Mouse (Mus musculus) neural tube, embryonic 15.5 days (tissue): ENCODE data around the gene Agps. TPM values are rescaled to one million over a fixed set of nuclear protein-coding genes. Genes with fewer than 3 reads are reported as not detected.

ENCODE experiments used
- ATAC-seq: fragments of 200-750 bp; cut with Nextera tagmentation; 2 replicates; pipeline ENCODE4 v1.8.0; 2017; ENCODE audit warnings: mild to moderate bottlenecking, moderate TSS enrichment, moderate library complexity; ENCODE audit not compliant: low FRiP score
- H3K27ac ChIP-seq: fragments of 300-500 bp; sonication (generic); replicated peaks from 2 replicates; pipeline ENCODE4 v1.5.1; 2015; ENCODE audit warnings: mild to moderate bottlenecking, inconsistent platforms
- H3K27me3 ChIP-seq: fragments of 300-500 bp; sonication (generic); replicated peaks from 2 replicates; pipeline ENCODE4 v1.6.1; 2015; ENCODE audit warnings: inconsistent platforms
- H3K36me3 ChIP-seq: fragments of 300-500 bp; sonication (generic); 2 replicates; pipeline ENCODE4 v1.6.1; 2015; ENCODE audit warnings: inconsistent platforms
- H3K4me1 ChIP-seq: fragments of 300-500 bp; sonication (generic); 2 replicates; pipeline ENCODE4 v1.6.1; 2015; ENCODE audit warnings: inconsistent platforms
- H3K4me2 ChIP-seq: fragments of 300-500 bp; sonication (generic); 2 replicates; pipeline ENCODE4 v1.6.1; 2015; ENCODE audit warnings: inconsistent platforms, mild to moderate bottlenecking, moderate library complexity
- H3K4me3 ChIP-seq: fragments of 300-500 bp; sonication (generic); replicated peaks from 2 replicates; pipeline ENCODE4 v1.5.1; 2015; ENCODE audit warnings: mild to moderate bottlenecking, inconsistent platforms
- H3K9ac ChIP-seq: fragments of 300-500 bp; sonication (generic); replicated peaks from 2 replicates; pipeline ENCODE4 v1.6.1; 2015; ENCODE audit warnings: mild to moderate bottlenecking, inconsistent platforms
- H3K9me3 ChIP-seq: fragments of 300-500 bp; sonication (generic); replicated peaks from 2 replicates; pipeline ENCODE4 v1.6.1; 2016; ENCODE audit warnings: inconsistent platforms
- WGBS: fragments of 180-500 bp; shearing (Covaris S2); methylation state at CpG from one replicate; pipeline ENCODE4 v1.1.7; 2015; ENCODE audit warnings: mixed read lengths; 5-methylcytosine and 5-hydroxymethylcytosine counted together
- polyA plus RNA-seq: library from polyadenylated mRNA; unstranded; fragments of >200 nt; fragmentation: Nextera tagmentation; extraction: Ambion mirVana; gene quantifications from 2 replicates; pipeline ENCODE4 v1.2.1, GENCODE M21; 2015

The Agps gene
- polyA plus RNA-seq, 1 experiment from 2014 or later, result 29.0 TPM

GRCm38 (mm10) chr2:75895711-75896110, 63.7 kb downstream of the Agps start:
- Histone ChIP-seq H3K36me3 (peaks cover 5% of the 10 kb centered on the region; the same call in 1 of the 2 replicates), H3K9me3 (0 out of 2 replicates have a peak, but pooled peaks cover 4% of the 10 kb centered on the region), H3K27me3 (no peaks in the 10 kb centered on the region), H3K4me3 (no peak overlapping the region), H3K4me1 (no peaks in the 10 kb centered on the region), H3K27ac (no peak overlapping the region), H3K9ac (no peak overlapping the region), H3K4me2 (no peak overlapping the region)
- WGBS, result 88% methylated on average over 5 of the region's 5 CpGs
- no peak for ATAC-seq

- 79% methylated on average over 1 of the region's 1 CpGs for WGBS
- Histone ChIP-seq H3K27me3 (no peaks in the 10 kb centered on the region), H3K4me3 (no peak overlapping the region), H3K4me2 (no peak overlapping the region), H3K9ac (no peak overlapping the region), H3K27ac (no peak overlapping the region), H3K36me3 (peaks cover 13% of the 10 kb centered on the region; the same call in 1 of the 2 replicates), H3K4me1 (no peaks in the 10 kb centered on the region), H3K9me3 (0 out of 2 replicates have a peak, but pooled peaks cover 4% of the 10 kb centered on the region)
- no peak for ATAC-seq
These were observed 68.3 kb downstream of the Agps start for GRCm38 (mm10) chr2:75900281-75900680.

- H3K9ac ChIP-seq, result no peak overlapping the region
- no peak overlapping the region for H3K4me2 ChIP-seq
- ATAC-seq, result no peak
- peaks cover 13% of the 10 kb centered on the region; the same call in 1 of the 2 replicates for H3K36me3 ChIP-seq
- no peaks in the 10 kb centered on the region for H3K4me1 ChIP-seq
- H3K4me3 ChIP-seq, result no peak overlapping the region
- 0 out of 2 replicates have a peak, but pooled peaks cover 4% of the 10 kb centered on the region for H3K9me3 ChIP-seq
- WGBS, result 95% methylated on average over 9 of the region's 9 CpGs
- H3K27ac ChIP-seq, result no peak overlapping the region
- no peaks in the 10 kb centered on the region for H3K27me3 ChIP-seq
These were observed 69.9 kb downstream of the Agps start for GRCm38 (mm10) chr2:75901869-75902268.

- no peaks in the 10 kb centered on the region for H3K9me3 ChIP-seq
- H3K27me3 ChIP-seq, result no peaks in the 10 kb centered on the region
- no peak overlapping the region for H3K4me3 ChIP-seq
- H3K27ac ChIP-seq, result no peak overlapping the region
- WGBS, result 89% methylated on average over 1 of the region's 1 CpGs
- H3K36me3 ChIP-seq, result peaks cover 12% of the 10 kb centered on the region; the same call in 1 of the 2 replicates
- H3K4me1 ChIP-seq, result no peaks in the 10 kb centered on the region
- ATAC-seq, result no peak
- no peak overlapping the region for H3K4me2 ChIP-seq
- H3K9ac ChIP-seq, result no peak overlapping the region
These were observed 75.2 kb downstream of the Agps start for GRCm38 (mm10) chr2:75907142-75907541.

- Histone ChIP-seq H3K4me1 (no peaks in the 10 kb centered on the region), H3K27ac (no peak overlapping the region), H3K4me3 (no peak overlapping the region), H3K36me3 (peaks cover 6% of the 10 kb centered on the region), H3K9ac (no peak overlapping the region), H3K9me3 (no peaks in the 10 kb centered on the region), H3K27me3 (no peaks in the 10 kb centered on the region), H3K4me2 (no peak overlapping the region)
- WGBS, result 86% methylated on average over 3 of the region's 3 CpGs
- no peak for ATAC-seq
These were observed 83.1 kb downstream of the Agps start for GRCm38 (mm10) chr2:75915040-75915439.

GRCm38 (mm10) chr2:75923807-75924340, 91.9 kb downstream of the Agps start:
- no peak overlapping the region for H3K27ac ChIP-seq
- 37% methylated on average over 4 of the region's 4 CpGs for WGBS
- H3K9me3 ChIP-seq, result no peaks in the 10 kb centered on the region
- H3K4me1 ChIP-seq, result peaks cover 4% of the 10 kb centered on the region; the same call in 1 of the 2 replicates
- H3K4me3 ChIP-seq, result no peak overlapping the region
- no peaks in the 10 kb centered on the region for H3K36me3 ChIP-seq
- H3K27me3 ChIP-seq, result no peaks in the 10 kb centered on the region
- no peak overlapping the region for H3K9ac ChIP-seq
- no peak for ATAC-seq
- no peak overlapping the region for H3K4me2 ChIP-seq

- no peak overlapping the region for H3K27ac ChIP-seq
- H3K27me3 ChIP-seq, result no peaks in the 10 kb centered on the region
- no peak overlapping the region for H3K4me3 ChIP-seq
- 42% methylated on average over 5 of the region's 5 CpGs for WGBS
- peaks cover 4% of the 10 kb centered on the region; the same call in 1 of the 2 replicates for H3K4me1 ChIP-seq
- no peak overlapping the region for H3K4me2 ChIP-seq
- no peaks in the 10 kb centered on the region for H3K9me3 ChIP-seq
- ATAC-seq, result no peak
- no peak overlapping the region for H3K9ac ChIP-seq
- H3K36me3 ChIP-seq, result no peaks in the 10 kb centered on the region
These were observed 94.1 kb downstream of the Agps start for GRCm38 (mm10) chr2:75926061-75926460.

GRCm38 (mm10) chr2:75928011-75928410, 96.0 kb downstream of the Agps start:
- Histone ChIP-seq H3K4me2 (no peak overlapping the region), H3K27ac (no peak overlapping the region), H3K27me3 (no peaks in the 10 kb centered on the region), H3K4me1 (peaks cover 4% of the 10 kb centered on the region; the same call in 1 of the 2 replicates), H3K9me3 (no peaks in the 10 kb centered on the region), H3K36me3 (peaks cover 6% of the 10 kb centered on the region; the same call in 1 of the 2 replicates), H3K9ac (no peak overlapping the region), H3K4me3 (no peak overlapping the region)
- 76% methylated on average over 3 of the region's 3 CpGs for WGBS
- ATAC-seq, result no peak

- Histone ChIP-seq H3K27me3 (no peaks in the 10 kb centered on the region), H3K4me3 (no peak overlapping the region), H3K9ac (no peak overlapping the region), H3K27ac (no peak overlapping the region), H3K36me3 (peaks cover 6% of the 10 kb centered on the region; the same call in 1 of the 2 replicates), H3K4me2 (no peak overlapping the region), H3K4me1 (peaks cover under 1% of the 10 kb centered on the region; the same call in 1 of the 2 replicates), H3K9me3 (no peaks in the 10 kb centered on the region)
- 83% methylated on average over 2 of the region's 2 CpGs for WGBS
- ATAC-seq, result no peak
These were observed 97.2 kb downstream of the Agps start for GRCm38 (mm10) chr2:75929141-75929540.

GRCm38 (mm10) chr2:75929786-75930444, 97.9 kb downstream of the Agps start:
- no peaks in the 10 kb centered on the region for H3K27me3 ChIP-seq
- 90% methylated on average over 6 of the region's 6 CpGs for WGBS
- H3K4me3 ChIP-seq, result no peak overlapping the region
- H3K4me2 ChIP-seq, result no peak overlapping the region
- no peaks in the 10 kb centered on the region for H3K4me1 ChIP-seq
- ATAC-seq, result no peak
- H3K9me3 ChIP-seq, result no peaks in the 10 kb centered on the region
- no peak overlapping the region for H3K9ac ChIP-seq
- no peak overlapping the region for H3K27ac ChIP-seq
- peaks cover 6% of the 10 kb centered on the region; the same call in 1 of the 2 replicates for H3K36me3 ChIP-seq

- no peak overlapping the region for H3K9ac ChIP-seq
- H3K4me2 ChIP-seq, result no peak overlapping the region
- H3K9me3 ChIP-seq, result no peaks in the 10 kb centered on the region
- no peaks in the 10 kb centered on the region for H3K4me1 ChIP-seq
- no peak overlapping the region for H3K27ac ChIP-seq
- no peak for ATAC-seq
- no peak overlapping the region for H3K4me3 ChIP-seq
- WGBS, result 93% methylated on average over 2 of the region's 2 CpGs
- H3K36me3 ChIP-seq, result peaks cover 6% of the 10 kb centered on the region; the same call in 1 of the 2 replicates
- H3K27me3 ChIP-seq, result no peaks in the 10 kb centered on the region
These were observed 99.0 kb downstream of the Agps start for GRCm38 (mm10) chr2:75930941-75931340.

GRCm38 (mm10) chr2:75933541-75933940, 101.6 kb downstream of the Agps start:
- Histone ChIP-seq H3K27me3 (no peaks in the 10 kb centered on the region), H3K4me1 (peaks cover 4% of the 10 kb centered on the region; the same call in 1 of the 2 replicates), H3K27ac (no peak overlapping the region), H3K9me3 (no peaks in the 10 kb centered on the region), H3K9ac (no peak overlapping the region), H3K4me2 (no peak overlapping the region), H3K4me3 (no peak overlapping the region), H3K36me3 (peaks cover 6% of the 10 kb centered on the region; the same call in 1 of the 2 replicates)
- no peak for ATAC-seq
- WGBS, result 46% methylated on average over 7 of the region's 7 CpGs
